Mouse (Mus musculus): ENCODE data around the gene Defb43. TPM values are rescaled to one million over a fixed set of nuclear protein-coding genes. Genes with fewer than 3 reads are reported as not detected.

The Defb43 gene
- polyA plus RNA-seq, 1 experiment from 2014 or later = not detected

Other genes with a start within 250 kb of the Defb43 start
- 5.0 and 5.3 TPM in 2 replicates for gene Wdfy2, start 174.1 kb upstream of the Defb43 start, polyA plus RNA-seq (2015; fragmentation: Nextera tagmentation; extraction: Ambion mirVana)
- gene Defb48, start 27.3 kb upstream of the Defb43 start, polyA plus RNA-seq (2015; fragmentation: Nextera tagmentation; extraction: Ambion mirVana) = not detected in 2 replicates
- not detected in 2 replicates for gene Defb47, start 13.7 kb upstream of the Defb43 start, polyA plus RNA-seq (2015; fragmentation: Nextera tagmentation; extraction: Ambion mirVana)
- 0.17 TPM in 1 of 2 replicates, not detected in the other for gene Defb42, start 35.2 kb downstream of the Defb43 start, polyA plus RNA-seq (2015; fragmentation: Nextera tagmentation; extraction: Ambion mirVana)
- gene Defb30, start 38.2 kb downstream of the Defb43 start, polyA plus RNA-seq (2015; fragmentation: Nextera tagmentation; extraction: Ambion mirVana) = not detected in 2 replicates

All from stomach, embryonic 15.5 days (tissue).